Mouse (Mus musculus) liver, adult 10 weeks (tissue): Measurements from ENCODE around the gene Ift172. TPM values are rescaled to one million over a fixed set of nuclear protein-coding genes. Genes with fewer than 3 reads are reported as not detected.

ENCODE experiments used
- polyA plus RNA-seq: library from polyadenylated mRNA; stranded (reverse); fragments of 350-450 nt; fragmentation: Illumina TruSeq; extraction: RNeasy Lipid Tissue Mini Kit (QIAGEN cat#74804); gene quantifications from one replicate; pipeline ENCODE4 v1.2.3, GENCODE M21; 2014; ENCODE audit warnings: low read depth, low replicate concordance

The Ift172 gene
- polyA plus RNA-seq: 6.5 TPM

DNA sequence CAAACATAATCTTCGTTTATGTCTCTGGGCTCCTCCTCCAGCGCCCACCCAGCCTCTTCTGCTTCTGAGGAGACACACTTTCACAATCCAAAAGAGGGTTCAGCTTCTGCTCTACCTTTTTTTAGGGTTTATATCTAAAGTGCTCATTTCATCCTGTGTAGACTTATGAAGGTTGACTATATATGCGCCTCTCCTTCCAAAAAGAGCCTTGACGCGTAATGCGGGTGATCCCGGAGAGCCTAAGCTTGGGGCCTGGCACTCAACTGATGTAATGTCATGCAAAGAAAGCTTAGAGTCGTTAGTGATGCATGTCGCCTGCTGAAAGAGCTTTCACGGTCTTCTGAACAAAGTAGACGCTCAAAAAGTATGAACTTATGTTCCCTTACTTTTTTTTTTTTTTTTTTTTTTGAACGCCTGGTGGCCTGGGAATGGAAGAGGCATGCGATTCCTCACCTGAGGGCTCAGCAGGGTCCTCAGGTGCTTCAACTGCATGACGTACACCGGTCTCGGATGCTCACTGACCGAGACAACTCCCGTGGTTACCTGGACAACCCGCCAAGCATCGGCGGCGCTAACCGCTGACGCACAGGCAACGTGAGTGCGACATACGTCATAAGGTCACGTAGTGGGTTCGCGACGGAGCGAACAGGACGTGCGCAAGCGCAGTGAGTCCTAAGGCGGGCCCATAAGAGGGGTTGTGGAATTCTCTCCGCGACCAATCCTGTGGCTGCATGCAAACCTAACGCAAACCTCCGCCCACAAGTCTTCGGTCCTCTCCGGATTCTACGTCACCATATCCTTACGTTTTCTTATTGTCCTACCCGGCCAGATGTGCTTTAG is at the start of gene Ift172:
Gene Ift172, minus strand, starts transcription at position 596 of the 840 bp plus-strand sequence.

DNA sequence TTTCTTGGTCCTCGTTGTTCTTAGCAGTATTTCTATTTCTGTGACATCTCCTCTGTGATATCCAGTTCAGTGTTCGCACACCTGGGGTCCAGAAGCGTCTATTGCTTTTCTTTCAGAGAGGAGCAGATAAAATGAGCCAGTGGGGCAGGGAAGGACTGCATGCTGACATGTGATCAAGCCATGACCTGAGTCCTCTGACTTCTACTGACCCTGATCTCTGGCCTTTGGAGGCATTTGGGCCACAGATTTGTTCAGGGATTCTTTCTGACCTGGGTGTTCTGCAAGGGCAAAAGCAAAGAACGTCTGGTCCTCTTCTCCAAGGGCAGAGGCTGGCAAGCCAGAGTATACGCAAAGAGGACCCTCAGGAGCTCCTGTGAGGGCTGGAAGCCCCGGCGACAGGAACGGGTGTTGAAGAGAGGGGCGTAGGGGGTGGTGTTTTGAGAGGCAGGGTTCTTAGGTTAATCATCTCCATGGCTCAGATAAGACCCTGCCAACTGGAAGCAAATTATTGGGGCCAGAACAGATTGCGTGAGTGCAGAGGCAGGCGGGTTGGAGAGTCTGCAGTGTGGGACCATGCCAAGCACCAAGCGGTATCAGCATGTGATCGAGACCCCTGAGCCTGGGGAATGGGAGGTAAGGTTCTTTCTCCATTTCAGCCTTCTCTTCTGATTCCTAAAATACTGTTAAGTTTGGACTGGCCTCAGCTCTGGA is 6.3 kb upstream of the Ift172 start, which contains the start of gene Gckr:
Gene Gckr, plus strand, starts transcription at position 397 of the 711 bp plus-strand sequence.

DNA sequence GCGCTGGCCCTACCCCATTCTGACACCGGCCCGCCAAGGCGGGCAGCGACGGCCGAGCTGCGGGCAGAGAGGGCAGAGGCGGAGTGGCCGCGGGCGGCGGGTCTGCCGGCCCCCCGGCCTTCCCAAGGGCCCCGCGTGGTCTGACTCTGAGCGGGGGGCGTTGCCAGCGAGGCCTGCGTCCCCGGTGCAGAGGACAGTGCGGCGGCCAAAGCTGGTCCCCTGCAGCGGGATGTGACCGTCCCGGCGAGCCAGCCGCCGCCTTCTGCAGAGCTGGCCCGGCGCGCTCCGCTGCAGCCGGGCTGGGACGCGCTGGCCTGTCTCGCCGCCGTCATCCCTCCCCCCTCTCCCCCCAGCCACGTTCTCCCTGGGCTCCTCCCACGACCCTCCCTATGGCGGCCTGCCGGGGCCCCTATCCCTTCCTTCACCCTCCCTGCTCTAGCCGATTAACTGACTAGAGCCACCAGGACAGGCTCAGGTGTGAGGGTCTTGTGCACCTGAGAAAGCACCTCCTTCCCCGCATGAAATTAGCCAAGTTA is 4.8 kb upstream of the Ift172 start, which contains the start of gene Fndc4:
Gene Fndc4, minus strand, starts transcription at position 475 of the 536 bp plus-strand sequence.

DNA sequence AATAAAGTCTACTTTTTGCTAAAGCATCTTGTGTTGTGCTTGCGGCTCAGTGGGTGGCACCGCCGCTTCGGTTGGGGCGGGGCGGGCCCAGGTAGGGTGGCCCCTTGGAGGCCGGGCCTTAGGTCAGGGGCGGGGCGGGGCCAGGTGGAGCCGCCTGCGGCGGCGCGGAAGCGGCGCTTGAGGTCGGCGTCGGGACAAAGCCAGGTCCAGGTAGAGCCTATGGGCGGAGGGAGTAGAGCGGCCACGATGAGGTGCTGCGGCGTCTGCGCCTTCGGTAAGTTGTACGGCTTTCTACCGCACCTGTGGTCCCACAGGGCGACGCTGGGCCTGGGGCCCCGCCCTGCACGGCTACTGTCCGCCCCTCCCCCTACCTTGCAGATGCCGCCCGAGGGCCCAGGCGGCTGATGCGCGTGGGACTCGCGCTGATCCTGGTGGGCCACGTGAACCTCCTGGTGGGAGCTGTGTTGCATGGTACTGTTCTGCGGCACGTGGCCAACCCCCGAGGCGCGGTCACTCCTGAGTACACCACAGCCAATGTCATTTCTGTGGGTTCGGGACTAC is 39.3 kb downstream of the Ift172 start, which contains the start of gene Krtcap3:
Gene Krtcap3, plus strand, starts transcription at position 151 of the 561 bp plus-strand sequence.

DNA sequence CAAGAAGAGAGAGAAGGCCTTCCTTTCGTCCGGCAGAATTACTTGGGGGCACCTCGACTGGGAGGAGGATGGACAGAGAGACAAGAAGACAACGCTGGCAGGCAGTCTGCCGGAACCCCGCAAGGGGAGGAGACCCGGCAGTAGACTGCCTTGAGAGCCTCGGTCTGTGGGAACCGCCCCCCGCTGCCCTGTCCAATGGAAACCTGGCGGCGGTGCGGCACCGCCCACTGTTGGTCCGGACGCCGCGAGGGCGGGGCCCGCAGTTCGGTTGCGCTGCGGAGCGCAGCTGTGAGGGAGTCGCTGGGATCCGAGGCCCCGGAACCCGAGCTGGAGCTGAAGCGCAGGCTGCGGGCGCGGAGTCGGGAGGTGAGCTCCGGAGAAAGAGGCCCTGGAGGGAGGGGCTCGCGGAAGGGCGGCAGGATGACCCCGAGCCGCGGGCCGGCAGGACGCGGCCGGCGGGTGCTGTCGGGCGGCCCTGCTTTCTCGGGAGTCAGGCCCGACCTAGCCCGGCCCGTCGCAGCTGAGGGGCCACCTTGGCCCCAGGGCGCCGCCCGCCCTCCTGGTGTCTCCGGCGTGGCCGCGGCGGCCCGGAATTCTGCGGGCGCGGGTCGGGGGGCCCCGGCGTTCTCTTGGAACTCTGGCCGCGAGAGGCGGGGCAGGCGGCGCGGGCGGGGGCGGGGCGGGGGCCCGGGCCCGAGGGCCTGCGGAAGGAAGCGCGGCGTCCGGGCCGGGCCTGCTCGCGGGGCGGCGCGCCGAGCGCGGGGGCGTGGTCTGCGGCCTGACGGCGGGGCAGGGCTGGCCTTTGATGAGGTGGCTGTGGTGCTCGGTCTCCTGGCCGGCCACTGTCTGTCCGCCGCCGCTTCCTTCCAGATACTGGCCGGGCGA is 50.0 kb downstream of the Ift172 start, which contains the start of the genes Nrbp1 and Gm9970:
Gene Nrbp1, plus strand, starts transcription at position 228 of the 885 bp plus-strand sequence.
Gene Gm9970, minus strand, starts transcription at position 596 of the 885 bp plus-strand sequence.

DNA sequence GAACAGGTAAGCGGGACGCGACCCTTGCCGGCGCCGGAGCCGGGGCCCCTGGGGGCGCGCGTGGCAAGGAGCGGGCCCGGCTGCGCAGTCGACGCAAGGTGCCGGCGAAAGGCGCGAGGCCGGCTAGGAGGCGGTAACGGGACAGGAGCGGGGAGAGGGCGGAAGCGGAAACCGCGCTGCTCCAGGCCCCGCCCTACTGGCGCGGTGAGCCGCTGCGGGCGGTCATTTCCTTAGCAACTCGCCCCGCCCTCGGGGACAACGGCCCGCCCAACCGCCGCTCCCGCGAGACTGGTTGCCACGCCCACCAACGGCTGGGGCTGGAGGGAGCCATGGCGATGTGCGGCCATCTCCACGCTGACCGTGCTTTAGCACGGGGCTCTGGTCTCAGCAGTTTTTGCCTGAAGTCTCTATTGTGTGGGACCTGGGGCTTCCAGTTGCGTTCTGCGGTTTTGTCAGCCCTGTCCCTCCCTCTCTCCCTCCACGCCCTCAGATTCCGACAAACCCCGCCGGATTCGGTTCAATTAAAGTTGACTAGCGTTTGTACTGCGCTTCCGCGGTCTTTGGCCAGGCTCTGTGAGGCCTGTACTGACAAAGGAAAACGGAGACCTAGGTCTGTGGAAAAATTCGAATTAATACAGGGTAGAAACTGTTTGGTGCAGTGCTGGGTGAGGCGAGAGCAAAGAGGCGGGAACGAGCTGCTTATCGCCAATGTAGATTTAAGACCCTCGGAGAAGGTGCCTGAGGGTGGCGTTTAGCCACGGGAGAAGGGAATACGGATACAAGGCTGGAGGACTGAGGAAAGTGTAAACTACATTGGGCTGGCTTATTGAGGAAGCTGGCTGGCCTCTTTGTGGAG is 70.2 kb downstream of the Ift172 start, which contains the start of gene Ppm1g:
Gene Ppm1g, minus strand, starts transcription at position 240 of the 856 bp plus-strand sequence.

Other genes with a start within 250 kb of the Ift172 start
- gene Atraid, start 242.8 kb downstream of the Ift172 start, polyA plus RNA-seq: 116 TPM
- 1.8 TPM for gene Slc5a6, start 242.2 kb downstream of the Ift172 start, polyA plus RNA-seq
- 0.29 TPM for gene Cad, start 236.3 kb downstream of the Ift172 start, polyA plus RNA-seq
- not detected for gene Dnajc5g, start 184.8 kb downstream of the Ift172 start, polyA plus RNA-seq
- gene Slc30a3, start 182.9 kb downstream of the Ift172 start, polyA plus RNA-seq: not detected
- gene Trim54, start 174.4 kb downstream of the Ift172 start, polyA plus RNA-seq: not detected
- gene Ucn, start 152.3 kb downstream of the Ift172 start, polyA plus RNA-seq: not detected
- 31.4 TPM for gene Mpv17, start 136.9 kb downstream of the Ift172 start, polyA plus RNA-seq
- gene Gm29609, start 111.2 kb downstream of the Ift172 start, polyA plus RNA-seq: 0.13 TPM
- gene Gtf3c2, start 111.0 kb downstream of the Ift172 start, polyA plus RNA-seq: 30.5 TPM
- 8.9 TPM for gene Snx17, start 97.9 kb downstream of the Ift172 start, polyA plus RNA-seq
- gene Eif2b4, start 97.7 kb downstream of the Ift172 start, polyA plus RNA-seq: 3.8 TPM
- 1.4 TPM for gene Zfp513, start 88.8 kb downstream of the Ift172 start, polyA plus RNA-seq
- 13.4 TPM for gene Ppm1g, start 70.4 kb downstream of the Ift172 start, polyA plus RNA-seq
- 45.4 TPM for gene Nrbp1, start 50.3 kb downstream of the Ift172 start, polyA plus RNA-seq
- not detected for gene Gm9970, start 49.9 kb downstream of the Ift172 start, polyA plus RNA-seq
- gene Krtcap3, start 39.4 kb downstream of the Ift172 start, polyA plus RNA-seq: 1.0 TPM
- 27.8 TPM for gene Fndc4, start 5.0 kb upstream of the Ift172 start, polyA plus RNA-seq
- gene Gckr, start 6.3 kb upstream of the Ift172 start, polyA plus RNA-seq: 78.9 TPM
- 8.1 TPM for gene Zfp512, start 161.3 kb upstream of the Ift172 start, polyA plus RNA-seq
- not detected for gene 4930548H24Rik, start 194.6 kb upstream of the Ift172 start, polyA plus RNA-seq
- 8.7 TPM for gene Gpn1, start 203.6 kb upstream of the Ift172 start, polyA plus RNA-seq
- 25.7 TPM for gene Slc4a1ap, start 235.9 kb upstream of the Ift172 start, polyA plus RNA-seq
- 5.4 TPM for gene Supt7l, start 236.7 kb upstream of the Ift172 start, polyA plus RNA-seq